Mouse (Mus musculus) lung, adult 2 months (tissue): ENCODE measurements around the gene Plxdc2.

Experiments used
- CTCF ChIP-seq: fragments of 200-500 bp; IDR thresholded peaks from 2 replicates; pipeline ENCODE4 v1.5.1; 2011; ENCODE audit warnings: mild to moderate bottlenecking, low read length, control low read depth; ENCODE audit not compliant: insufficient read depth
- POLR2A ChIP-seq: fragments of 200-500 bp; IDR thresholded peaks from 2 replicates; pipeline ENCODE4 v1.6.1; 2011; ENCODE audit warnings: low read depth, mild to moderate bottlenecking, control low read depth, low read length, borderline replicate concordance; ENCODE audit errors: extremely low read depth

DNA sequence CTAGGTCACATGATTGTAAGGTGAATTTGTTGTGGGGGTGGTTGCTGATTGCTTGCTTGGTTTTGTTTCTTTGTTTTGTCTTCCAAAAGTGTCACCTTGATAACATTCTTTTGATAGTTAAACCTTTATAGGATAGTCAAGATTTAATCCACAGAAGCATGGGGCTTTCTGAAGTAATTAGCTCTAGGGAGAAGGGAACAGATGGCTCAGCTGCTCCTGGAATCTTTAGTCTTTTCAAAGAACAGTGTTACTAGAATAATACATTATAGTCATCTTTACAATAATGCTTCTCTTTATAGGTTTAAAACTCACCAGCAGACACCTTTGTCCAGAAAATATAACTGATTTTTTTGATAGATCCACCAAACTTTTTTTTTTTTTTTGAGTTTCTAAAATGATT, 31.7 kb downstream of the Plxdc2 start:
- no peak for TF ChIP-seq CTCF
- no peak for TF ChIP-seq POLR2A
